Mouse (Mus musculus) lung, postnatal 36 days (tissue): ENCODE measurements around the gene Sec14l2.

Experiments
- DNase-seq: peaks from one replicate; pipeline ENCODE4 v3.0.0; 2022; ENCODE audit warnings: mixed read lengths

Gene Sec14l2

GRCm38 (mm10) chr11:4122742-4123579 lies at the start of gene Sec14l2:
Gene Sec14l2, minus strand, starts transcription at chr11:4123415.
- DNase-seq: peak; percentile 67

GRCm38 (mm10) chr11:4166467-4167090 lies 43.4 kb upstream of the Sec14l2 start:
- DNase-seq: no peak

GRCm38 (mm10) chr11:4164701-4165100 lies 41.5 kb upstream of the Sec14l2 start:
- DNase-seq: no peak

GRCm38 (mm10) chr11:4160758-4161480 lies 37.7 kb upstream of the Sec14l2 start:
- DNase-seq: no peak

GRCm38 (mm10) chr11:4159808-4160708 lies 36.8 kb upstream of the Sec14l2 start, which contains the start of the genes Ccdc157 and Sf3a1:
Gene Ccdc157, minus strand, starts transcription at chr11:4160293.
Gene Sf3a1, plus strand, starts transcription at chr11:4160350.
- DNase-seq: peak; percentile 96

- DNase-seq: no peak
Measured at GRCm38 (mm10) chr11:4158676-4159075, 35.5 kb upstream of the Sec14l2 start.

- no peak for DNase-seq
Measured at GRCm38 (mm10) chr11:4155641-4156040, 32.4 kb upstream of the Sec14l2 start.

GRCm38 (mm10) chr11:4153694-4154093 lies 30.5 kb upstream of the Sec14l2 start:
- no peak for DNase-seq

- no peak for DNase-seq
Measured at GRCm38 (mm10) chr11:4149886-4150285, 26.7 kb upstream of the Sec14l2 start.

- no peak for DNase-seq
Measured at GRCm38 (mm10) chr11:4148536-4149156, 25.4 kb upstream of the Sec14l2 start.

- peak; percentile 56 for DNase-seq
Measured at GRCm38 (mm10) chr11:4148120-4148519, 24.9 kb upstream of the Sec14l2 start.

GRCm38 (mm10) chr11:4147098-4147497 lies 23.9 kb upstream of the Sec14l2 start:
- DNase-seq: no peak

- DNase-seq: no peak
Measured at GRCm38 (mm10) chr11:4146381-4146780, 23.2 kb upstream of the Sec14l2 start.

- DNase-seq: no peak
Measured at GRCm38 (mm10) chr11:4143281-4144062, 20.3 kb upstream of the Sec14l2 start.

GRCm38 (mm10) chr11:4142352-4142751 lies 19.1 kb upstream of the Sec14l2 start:
- no peak for DNase-seq

- peak; percentile 30 for DNase-seq
Measured at GRCm38 (mm10) chr11:4141505-4141904, 18.3 kb upstream of the Sec14l2 start.

GRCm38 (mm10) chr11:4138964-4139363 lies 15.7 kb upstream of the Sec14l2 start:
- DNase-seq: no peak

GRCm38 (mm10) chr11:4134986-4135935 lies 12.0 kb upstream of the Sec14l2 start, which contains the start of gene Rnf215:
Gene Rnf215, plus strand, starts transcription at chr11:4135202.
- DNase-seq: peak; percentile 93

GRCm38 (mm10) chr11:4134400-4134799 lies 11.2 kb upstream of the Sec14l2 start:
- DNase-seq: no peak

- peak; percentile 38 for DNase-seq
Measured at GRCm38 (mm10) chr11:4133450-4133849, 10.2 kb upstream of the Sec14l2 start.
